Mouse (Mus musculus): ENCODE data around the gene Gm10577. TPM values are rescaled to one million over a fixed set of nuclear protein-coding genes. Genes with fewer than 3 reads are reported as not detected.

The Gm10577 gene
- polyA plus RNA-seq (2012; rRNA removed) = not detected in 2 replicates

DNA sequence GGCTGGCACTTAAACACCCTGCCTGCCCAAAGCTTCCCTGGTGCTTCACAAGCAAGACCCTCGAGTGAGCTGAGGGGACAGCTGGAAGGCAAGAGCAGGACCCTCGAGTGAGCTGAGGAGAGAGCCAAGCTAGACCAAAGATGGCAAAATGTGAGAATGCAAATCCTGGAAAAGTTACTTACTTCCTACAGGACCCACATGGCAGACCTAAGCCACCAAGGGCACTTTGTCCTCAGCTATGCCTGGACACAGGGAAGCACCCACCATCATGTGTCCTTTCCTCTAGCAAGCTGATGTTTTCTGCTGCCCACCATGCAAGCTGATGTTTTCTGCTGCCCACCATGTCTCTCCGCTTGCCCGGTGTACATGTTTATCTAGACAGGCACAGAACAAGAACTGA, at the start of gene Gm10577:
TSS of gene Gm10577 (minus strand) at position 101 of the 400 bp plus-strand sequence.
- DNase-seq (ENCODE audit: low read depth) = no peak
- TF ChIP-seq POLR2A (IDR thresholded peaks at IDR 0.05; ENCODE audit: borderline replicate concordance, extremely low read depth, insufficient read depth, insufficient read length, poor library complexity, severe bottlenecking) (no peak), CTCF (IDR thresholded peaks at IDR 0.05; ENCODE audit: borderline replicate concordance, extremely low read depth, insufficient read depth, insufficient read length) (no peak)

DNA sequence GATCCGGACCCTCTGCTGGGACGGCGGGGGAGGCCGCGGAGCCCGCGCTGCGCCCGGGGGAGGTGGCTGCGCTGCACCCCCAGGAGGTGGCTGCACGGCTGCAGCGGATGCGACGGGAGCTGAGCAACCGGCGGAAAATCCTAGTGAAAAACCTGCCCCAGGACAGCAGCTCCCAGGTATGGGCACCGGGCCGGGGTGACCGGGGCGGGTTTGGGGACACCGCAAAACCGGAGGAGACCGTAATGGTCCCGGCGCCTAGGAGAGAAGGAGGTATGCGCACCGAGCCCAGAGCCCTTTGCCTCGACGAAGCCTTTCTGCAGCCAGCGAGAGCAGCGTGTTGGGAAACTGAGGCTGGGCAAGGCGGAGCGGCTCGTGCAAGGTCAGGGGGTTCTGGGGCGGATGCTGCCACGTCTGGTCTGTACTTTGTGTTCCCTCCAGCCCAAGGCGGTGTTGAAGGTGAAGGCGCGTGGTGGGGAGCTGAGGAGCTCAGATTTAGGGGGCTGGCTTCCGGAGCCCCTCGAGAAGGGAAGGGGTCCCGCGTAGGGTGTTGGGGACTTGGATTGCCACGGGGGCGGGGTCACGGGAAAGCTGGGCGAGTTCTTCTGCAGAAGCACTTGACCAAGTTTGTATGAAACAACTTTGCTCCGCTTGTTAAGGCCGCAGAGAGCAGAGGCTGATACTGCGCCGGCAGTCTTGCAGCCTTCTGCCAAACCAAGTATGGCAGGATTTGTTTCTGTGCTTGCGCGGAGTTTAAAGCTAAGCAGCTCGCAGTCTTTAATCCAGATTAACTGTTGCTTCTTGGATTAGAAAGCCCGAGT, 48.9 kb upstream of the Gm10577 start:
- TF ChIP-seq CTCF (IDR thresholded peaks at IDR 0.05; ENCODE audit: borderline replicate concordance, extremely low read depth, insufficient read depth, insufficient read length) (no peak), POLR2A (IDR thresholded peaks at IDR 0.05; ENCODE audit: borderline replicate concordance, extremely low read depth, insufficient read depth, insufficient read length, poor library complexity, severe bottlenecking) (no peak)
- peak; percentile 75 for DNase-seq (ENCODE audit: low read depth)

DNA sequence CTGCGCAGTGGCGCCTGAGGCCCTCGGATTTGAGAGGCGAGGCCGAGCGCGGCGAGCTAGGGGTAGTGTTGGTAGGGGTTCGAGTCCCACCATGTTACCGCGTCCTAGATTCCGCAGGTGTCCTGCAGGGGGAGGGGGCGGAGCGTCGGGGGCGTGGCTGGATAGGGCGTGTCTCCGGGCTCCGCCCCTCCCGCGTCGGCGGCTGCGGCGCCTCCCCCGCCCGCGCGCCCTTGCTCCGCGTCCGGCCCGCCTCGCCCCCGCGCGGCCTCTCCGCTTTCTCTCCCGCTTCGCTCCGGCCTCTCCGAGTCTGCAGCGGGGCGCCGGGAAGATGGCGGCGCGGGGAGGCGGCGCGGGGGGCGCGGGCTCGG, 48.3 kb upstream of the Gm10577 start, which contains the start of gene Raver2:
TSS of gene Raver2 (plus strand) at position 198 of the 368 bp plus-strand sequence.
- TF ChIP-seq CTCF (IDR thresholded peaks at IDR 0.05; ENCODE audit: borderline replicate concordance, extremely low read depth, insufficient read depth, insufficient read length) = peak; percentile 38; the same call in 1 of the 2 replicates
- TF ChIP-seq POLR2A (IDR thresholded peaks at IDR 0.05; ENCODE audit: borderline replicate concordance, extremely low read depth, insufficient read depth, insufficient read length, poor library complexity, severe bottlenecking) = no peak
- DNase-seq (ENCODE audit: low read depth) = peak; percentile 73

DNA sequence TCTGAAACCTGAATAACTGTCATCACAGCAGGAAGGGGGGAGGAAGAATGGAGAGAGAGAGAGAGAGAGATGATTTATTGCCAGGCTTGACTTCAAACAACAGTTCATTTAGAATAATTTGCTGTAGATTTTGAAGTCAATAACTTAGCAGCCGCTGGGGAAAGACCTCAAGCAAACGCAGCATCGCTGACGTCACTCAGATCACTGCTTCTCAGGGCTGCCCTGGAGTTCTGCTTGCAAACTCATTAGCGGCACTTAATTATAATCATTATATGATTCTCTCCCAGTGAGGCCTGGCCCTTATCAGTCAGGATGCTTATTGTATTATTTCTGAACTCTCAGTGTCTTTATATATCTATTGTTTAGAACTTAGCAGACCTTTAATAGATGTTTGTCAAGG, 45.9 kb upstream of the Gm10577 start:
- DNase-seq (ENCODE audit: low read depth) = peak; percentile 64
- no peak for TF ChIP-seq POLR2A (IDR thresholded peaks at IDR 0.05; ENCODE audit: borderline replicate concordance, extremely low read depth, insufficient read depth, insufficient read length, poor library complexity, severe bottlenecking)
- no peak for TF ChIP-seq CTCF (IDR thresholded peaks at IDR 0.05; ENCODE audit: borderline replicate concordance, extremely low read depth, insufficient read depth, insufficient read length)

DNA sequence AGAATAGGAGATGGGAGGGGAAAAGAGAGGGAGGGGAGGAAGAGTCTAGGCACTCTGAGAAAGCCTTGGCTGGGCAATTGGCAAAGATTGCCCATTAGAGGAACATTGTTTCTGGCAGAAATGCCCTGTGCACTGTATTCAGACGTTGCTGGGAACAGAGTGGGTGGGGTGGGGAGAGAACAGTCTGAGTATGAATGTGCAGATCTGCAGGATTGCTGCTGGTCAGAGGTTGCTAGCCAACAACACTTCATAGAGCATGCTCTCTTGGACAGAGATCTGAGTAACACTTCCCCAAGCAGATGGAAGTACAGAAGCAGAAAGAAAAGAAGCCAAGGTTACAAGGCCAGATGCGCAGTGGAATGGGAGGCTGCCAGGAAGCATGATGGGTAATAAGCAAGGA, 41.6 kb upstream of the Gm10577 start:
- peak; percentile 53 for DNase-seq (ENCODE audit: low read depth)
- no peak for TF ChIP-seq CTCF (IDR thresholded peaks at IDR 0.05; ENCODE audit: borderline replicate concordance, extremely low read depth, insufficient read depth, insufficient read length)
- TF ChIP-seq POLR2A (IDR thresholded peaks at IDR 0.05; ENCODE audit: borderline replicate concordance, extremely low read depth, insufficient read depth, insufficient read length, poor library complexity, severe bottlenecking) = no peak

DNA sequence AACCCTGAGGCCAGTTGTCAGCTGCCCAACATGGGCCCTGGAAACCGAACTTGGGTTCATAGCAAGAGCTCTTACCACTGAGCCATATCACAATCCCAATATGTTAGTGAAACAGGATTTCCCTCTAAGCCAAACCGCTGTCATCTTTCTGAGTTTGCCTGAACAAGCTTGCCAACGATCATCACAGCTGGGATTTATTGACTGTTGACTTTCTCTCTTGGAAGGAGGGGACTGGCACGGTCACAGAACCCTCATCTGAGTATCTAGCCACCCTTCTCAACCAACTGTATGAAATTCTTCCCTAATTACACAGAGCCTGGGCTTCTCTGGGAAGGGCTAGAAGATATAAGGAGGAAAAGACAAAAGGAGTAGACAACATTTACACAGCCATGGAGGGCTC, 26.1 kb upstream of the Gm10577 start:
- TF ChIP-seq CTCF (IDR thresholded peaks at IDR 0.05; ENCODE audit: borderline replicate concordance, extremely low read depth, insufficient read depth, insufficient read length) (no peak), POLR2A (IDR thresholded peaks at IDR 0.05; ENCODE audit: borderline replicate concordance, extremely low read depth, insufficient read depth, insufficient read length, poor library complexity, severe bottlenecking) (no peak)
- no peak for DNase-seq (ENCODE audit: low read depth)

DNA sequence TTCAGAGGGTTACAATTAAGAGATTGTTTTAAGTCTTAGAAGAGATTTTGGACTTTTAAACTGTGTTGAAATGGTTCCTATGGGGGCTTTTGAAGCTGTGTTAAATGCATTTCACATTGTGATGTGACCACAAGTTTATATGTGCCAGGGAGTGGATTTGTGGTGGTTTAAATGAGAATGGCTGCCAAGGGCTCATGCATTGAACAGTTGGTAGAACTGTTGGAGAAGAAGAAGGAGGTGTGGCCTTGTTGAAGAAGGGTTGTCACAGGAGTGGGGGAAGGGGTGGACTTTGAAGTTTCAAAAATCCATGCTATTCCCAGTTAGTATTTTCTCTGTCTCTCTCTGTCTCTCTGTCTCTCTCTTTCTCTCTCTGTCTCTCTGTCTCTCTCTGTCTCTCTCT, 23.7 kb upstream of the Gm10577 start:
- no peak for DNase-seq (ENCODE audit: low read depth)
- TF ChIP-seq POLR2A (IDR thresholded peaks at IDR 0.05; ENCODE audit: borderline replicate concordance, extremely low read depth, insufficient read depth, insufficient read length, poor library complexity, severe bottlenecking) (no peak), CTCF (IDR thresholded peaks at IDR 0.05; ENCODE audit: borderline replicate concordance, extremely low read depth, insufficient read depth, insufficient read length) (no peak)

DNA sequence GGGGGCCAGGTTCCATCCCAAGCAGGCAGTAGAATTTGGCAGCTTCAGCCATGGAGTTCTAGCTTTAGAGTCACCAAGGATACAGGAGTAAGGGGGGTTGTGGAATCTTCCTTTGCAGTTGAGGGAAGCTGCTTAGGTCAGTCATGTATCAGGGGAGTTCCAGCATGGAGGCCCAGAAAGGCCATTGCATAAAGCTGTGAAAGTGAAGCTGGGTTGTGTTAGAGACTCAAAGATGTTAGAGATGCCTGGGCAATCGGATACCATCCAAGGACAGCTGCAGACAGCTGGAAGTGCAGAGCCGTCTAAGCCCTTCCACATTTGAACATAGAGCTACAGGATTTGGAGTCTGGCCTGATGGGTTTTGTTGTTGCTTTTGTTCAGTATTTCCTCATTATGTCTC, 23.2 kb upstream of the Gm10577 start:
- DNase-seq (ENCODE audit: low read depth) = no peak
- no peak for TF ChIP-seq CTCF (IDR thresholded peaks at IDR 0.05; ENCODE audit: borderline replicate concordance, extremely low read depth, insufficient read depth, insufficient read length)
- TF ChIP-seq POLR2A (IDR thresholded peaks at IDR 0.05; ENCODE audit: borderline replicate concordance, extremely low read depth, insufficient read depth, insufficient read length, poor library complexity, severe bottlenecking) = no peak

DNA sequence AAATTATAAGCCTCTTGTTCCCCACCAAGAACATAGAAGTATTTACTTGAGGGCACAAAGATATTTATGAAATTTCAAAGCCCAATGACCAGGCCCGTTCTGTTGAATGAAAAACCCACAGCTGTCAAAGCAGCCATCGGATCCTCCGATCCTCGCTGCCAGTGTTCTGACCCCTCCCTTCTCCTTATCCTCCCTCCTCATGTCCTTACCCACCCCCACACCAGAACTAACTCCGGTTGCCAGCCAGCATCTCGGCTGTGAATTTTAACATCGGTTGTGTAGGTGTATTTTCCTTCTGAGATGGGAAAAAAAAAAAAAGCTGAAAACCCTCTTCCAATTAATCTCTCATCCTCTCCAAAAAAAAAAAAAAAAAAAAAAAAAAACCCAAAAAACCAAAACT, 16.7 kb upstream of the Gm10577 start:
- peak; percentile 5 for DNase-seq (ENCODE audit: low read depth)
- TF ChIP-seq POLR2A (IDR thresholded peaks at IDR 0.05; ENCODE audit: borderline replicate concordance, extremely low read depth, insufficient read depth, insufficient read length, poor library complexity, severe bottlenecking) (no peak), CTCF (IDR thresholded peaks at IDR 0.05; ENCODE audit: borderline replicate concordance, extremely low read depth, insufficient read depth, insufficient read length) (no peak)

DNA sequence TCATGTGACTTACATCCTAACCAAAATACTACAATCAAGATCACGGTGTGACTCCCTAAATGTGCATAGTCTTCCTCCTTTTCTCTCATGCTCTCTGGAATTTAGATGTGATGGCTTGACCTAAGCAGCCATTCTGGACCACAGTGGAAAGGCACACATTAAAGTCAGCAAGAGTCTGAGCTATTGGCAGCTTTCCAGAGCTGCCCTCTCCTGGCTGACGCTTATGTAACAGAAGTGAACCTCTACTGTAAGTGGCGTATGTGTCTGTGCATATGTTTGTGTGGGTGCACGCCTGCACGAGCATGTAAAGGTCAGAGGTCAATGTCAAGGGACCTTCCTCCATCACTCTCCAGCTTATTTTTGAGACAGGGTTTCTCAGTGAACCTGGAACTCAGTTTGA, 14.6 kb upstream of the Gm10577 start:
- TF ChIP-seq POLR2A (IDR thresholded peaks at IDR 0.05; ENCODE audit: borderline replicate concordance, extremely low read depth, insufficient read depth, insufficient read length, poor library complexity, severe bottlenecking) (no peak), CTCF (IDR thresholded peaks at IDR 0.05; ENCODE audit: borderline replicate concordance, extremely low read depth, insufficient read depth, insufficient read length) (no peak)
- DNase-seq (ENCODE audit: low read depth) = no peak

DNA sequence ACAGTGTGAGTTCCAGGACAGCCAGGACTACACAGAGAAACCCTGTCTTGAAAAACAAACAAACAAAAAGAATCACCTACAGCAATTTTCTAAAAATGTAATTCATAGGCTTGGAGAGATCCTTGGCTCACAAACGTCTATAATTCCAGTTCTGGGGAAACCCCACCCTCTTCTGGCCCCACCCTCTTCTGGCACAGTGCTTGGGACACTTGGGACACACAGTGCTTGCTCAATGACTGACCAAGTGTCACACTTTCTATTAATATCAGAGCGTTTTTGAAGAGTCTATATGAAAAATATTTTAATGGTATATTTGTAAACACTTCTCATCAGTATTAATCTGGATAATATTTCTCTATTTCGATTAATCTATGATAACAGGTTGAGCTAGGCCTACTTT, 12.6 kb upstream of the Gm10577 start:
- DNase-seq (ENCODE audit: low read depth) = no peak
- TF ChIP-seq POLR2A (IDR thresholded peaks at IDR 0.05; ENCODE audit: borderline replicate concordance, extremely low read depth, insufficient read depth, insufficient read length, poor library complexity, severe bottlenecking) (no peak), CTCF (IDR thresholded peaks at IDR 0.05; ENCODE audit: borderline replicate concordance, extremely low read depth, insufficient read depth, insufficient read length) (no peak)

DNA sequence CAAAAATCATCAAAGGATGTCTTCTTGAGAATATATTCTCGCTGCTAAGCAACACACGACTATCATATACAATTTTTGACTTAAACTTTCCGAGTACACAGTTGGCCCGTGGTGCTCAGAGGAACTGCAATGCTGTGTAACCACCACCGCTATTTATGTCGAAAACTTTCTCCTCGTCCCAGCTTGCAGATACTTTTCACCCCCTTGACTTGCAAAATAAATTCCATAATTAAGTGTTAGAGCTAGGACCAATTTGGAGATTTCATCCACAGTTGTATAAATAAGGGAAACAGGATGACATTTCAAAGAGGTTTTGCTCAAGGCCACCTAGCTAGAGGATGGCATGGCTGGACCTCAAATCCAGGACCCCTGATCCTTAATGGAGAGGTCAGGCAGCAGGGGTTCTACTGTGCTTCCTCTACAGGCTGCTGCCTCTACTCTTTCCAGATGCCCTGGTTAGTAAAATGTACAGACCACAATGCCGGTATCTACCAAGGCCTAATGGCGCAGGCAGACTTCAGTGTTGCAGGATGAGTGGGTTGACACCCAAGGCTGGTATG, 7.4 kb upstream of the Gm10577 start:
- TF ChIP-seq POLR2A (IDR thresholded peaks at IDR 0.05; ENCODE audit: borderline replicate concordance, extremely low read depth, insufficient read depth, insufficient read length, poor library complexity, severe bottlenecking) = no peak
- TF ChIP-seq CTCF (IDR thresholded peaks at IDR 0.05; ENCODE audit: borderline replicate concordance, extremely low read depth, insufficient read depth, insufficient read length) = no peak
- no peak for DNase-seq (ENCODE audit: low read depth)

Measured in brain, embryonic 14.5 days (tissue).